Mouse (Mus musculus) left cerebral cortex, adult 2 months (tissue): ENCODE results near the gene Snx17. TPM values are rescaled to one million over a fixed set of nuclear protein-coding genes. Genes with fewer than 3 reads are reported as not detected.
A peak's percentile ranks its signal among the peaks of the same experiment; 100 is the strongest.
"Not testable (repeated sequence)": the region's sequence is repeated elsewhere in the genome, so short reads cannot be mapped to it uniquely, and the experiment has no call there.

Source experiments
- DNase-seq, 2 experiments: peaks; one replicate each; pipeline ENCODE4 v3.0.0; 2021 to 2022; ENCODE audit warnings: low spot score in 2 of 2, mixed read lengths in 1 of 2; ENCODE audit errors: extremely low spot score in 1 of 2
- H3K27ac ChIP-seq: fragments of 200-600 bp; 2 replicates; pipeline ENCODE4 v1.8.1; 2022
- H3K4me3 ChIP-seq: fragments of 200-600 bp; 2 replicates; pipeline ENCODE4 v1.8.1; 2022
- CTCF ChIP-seq: fragments of 200-600 bp; IDR thresholded peaks from 2 replicates; pipeline ENCODE4 v1.8.1; 2022; ENCODE audit warnings: antibody characterized with exemption, mild to moderate bottlenecking, moderate library complexity
- intact Hi-C: fragments of 180-260 bp; cut with DNase I; formaldehyde crosslinking; loops from one replicate; pipeline ENCODE4 v1.15.1; 2025
- total RNA-seq, 2 experiments: library from RNA; stranded (reverse); gene quantifications; 2 replicates each; pipeline ENCODE4 v1.2.3; 2021

Gene Snx17
- total RNA-seq, 2 experiments from 2014 or later: 75.1 to 76.6 TPM

DNA sequence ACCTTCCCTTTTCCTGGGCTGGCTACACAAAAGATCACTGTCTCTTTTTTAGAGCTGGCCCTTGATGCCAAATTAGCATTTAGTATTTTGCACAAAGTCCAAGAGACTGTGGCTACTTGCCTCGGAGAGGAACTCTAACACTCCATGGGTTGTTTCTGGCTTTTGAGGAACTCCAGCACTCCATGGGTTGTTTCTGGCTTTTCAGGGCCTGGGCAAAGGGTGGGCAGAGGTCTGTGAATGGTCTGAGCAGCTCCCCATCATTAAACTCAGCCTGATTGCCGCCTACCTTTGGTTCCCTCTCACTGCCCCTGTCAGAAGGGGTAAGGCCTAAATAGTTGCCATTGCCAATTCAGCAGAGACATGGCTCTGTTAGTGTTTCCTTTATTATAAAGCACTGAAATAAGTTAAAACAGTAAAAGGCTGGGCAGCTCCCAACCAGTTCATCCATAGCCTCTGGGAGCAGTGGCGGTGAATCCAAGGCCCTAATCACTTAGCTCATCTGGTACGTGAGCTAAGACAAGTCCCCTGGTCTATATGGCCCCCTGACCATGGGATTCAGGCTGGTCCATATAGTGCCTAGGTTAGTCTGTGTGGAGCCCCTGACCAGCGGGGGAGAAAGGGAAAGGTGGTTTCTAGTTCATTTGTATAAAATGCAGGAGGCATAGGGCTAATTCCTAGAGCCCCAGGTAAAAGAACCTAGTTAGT lies 5.7 kb downstream of the Snx17 start:
- DNase-seq: no peak
- TF ChIP-seq CTCF: no peak
- Histone ChIP-seq H3K27ac (no peak overlapping the region), H3K4me3 (no peak overlapping the region)
- intact Hi-C loops: no loop called here

DNA sequence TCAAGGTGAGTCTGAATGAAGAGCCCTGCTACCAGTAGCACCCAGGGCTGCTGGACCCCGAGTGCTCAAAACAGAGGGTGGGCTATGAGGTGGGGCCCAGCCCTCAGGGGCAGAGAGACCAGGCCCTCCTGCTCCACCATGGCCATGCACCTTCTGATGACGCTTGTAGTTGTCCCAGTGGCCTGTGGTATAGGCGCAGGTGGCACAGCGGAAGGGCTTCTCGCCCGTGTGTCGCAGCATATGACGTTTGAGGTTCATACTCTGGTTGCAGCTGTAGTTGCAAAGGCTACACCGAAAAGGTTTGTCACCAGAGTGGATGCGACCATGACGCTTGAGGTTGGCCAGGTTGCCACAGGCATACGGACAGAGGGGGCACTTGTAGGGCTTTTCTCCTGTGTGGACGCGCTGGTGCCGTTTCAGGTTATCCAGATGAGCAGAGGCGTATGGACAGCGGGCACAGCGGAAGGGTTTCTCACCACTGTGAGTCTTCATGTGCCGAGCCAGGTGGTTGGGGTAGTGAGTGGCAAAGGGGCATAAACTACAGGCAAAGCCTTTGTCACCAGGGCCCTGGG lies 6.4 kb downstream of the Snx17 start:
- no peak overlapping the region for H3K4me3 ChIP-seq
- no peak overlapping the region for H3K27ac ChIP-seq
- DNase-seq: no peak
- intact Hi-C loops: no loop called here
- TF ChIP-seq CTCF: no peak

DNA sequence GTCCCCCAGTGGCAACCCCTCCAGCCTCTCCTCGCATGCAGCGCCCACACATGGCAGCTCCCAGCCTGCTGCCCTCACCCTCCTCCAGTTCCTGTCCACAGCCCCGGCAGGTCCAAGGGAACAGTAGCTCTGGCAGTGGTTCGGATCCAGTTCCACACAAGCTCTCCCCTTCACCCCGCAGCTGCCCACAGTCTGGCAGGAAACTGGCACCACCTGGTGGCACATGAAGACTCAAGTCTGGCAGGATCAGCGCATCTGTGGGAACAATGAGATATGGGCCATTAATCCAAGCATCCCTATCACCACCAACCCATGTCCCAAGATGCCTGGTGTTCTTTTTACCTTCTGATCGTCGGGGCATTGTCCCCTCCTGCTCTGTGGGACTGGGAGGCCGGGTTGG lies 6.9 kb downstream of the Snx17 start:
- no peak for DNase-seq
- intact Hi-C loops: no loop called here
- no peak; the same call in 1 of the 2 replicates for TF ChIP-seq CTCF

DNA sequence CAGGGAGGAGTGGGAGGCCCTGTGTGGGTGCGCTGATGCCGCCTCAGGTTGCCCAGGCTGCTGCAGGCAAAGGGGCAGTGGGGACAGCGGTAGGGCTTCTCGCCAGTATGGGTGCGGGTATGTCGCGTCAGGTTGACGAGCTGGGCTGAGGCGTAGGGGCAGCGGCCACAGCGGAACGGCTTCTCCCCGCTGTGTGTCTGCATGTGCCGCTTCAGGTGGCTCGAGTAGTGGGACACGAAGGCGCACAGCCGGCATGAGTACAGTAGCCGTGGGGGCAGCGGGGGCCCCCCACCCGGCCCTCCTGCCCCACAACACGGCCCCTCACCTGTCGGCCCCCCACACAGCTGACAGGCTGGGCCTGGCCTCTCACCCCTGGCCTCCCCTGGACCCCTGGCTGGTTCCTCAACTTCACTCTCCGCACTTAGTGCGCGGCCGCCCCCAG lies 7.3 kb downstream of the Snx17 start:
- no peak for TF ChIP-seq CTCF
- DNase-seq: no peak
- H3K27ac ChIP-seq: peak overlapping the region; percentile 2; the same call in 1 of the 2 replicates
- intact Hi-C loops: no loop called here
- no peak overlapping the region for H3K4me3 ChIP-seq

More for the DNA sequence above, 6.9 kb downstream of the Snx17 start:
- no peak overlapping the region for H3K4me3 ChIP-seq
- H3K27ac ChIP-seq: no peak overlapping the region; the same call in 1 of the 2 replicates

- intact Hi-C loops: loop anchor here (1.0 kb wide), 1 partner anchor 8 kb away; the partner anchor contains the start of genes Eif2b4 and Snx17
- DNase-seq: no peak
- Histone ChIP-seq H3K27ac (peak overlapping the region; percentile 89), H3K4me3 (peak overlapping the region; percentile 80)
- no peak for TF ChIP-seq CTCF
Observed at GRCm38 (mm10) chr5:31201042-31201741, 8.2 kb downstream of the Snx17 start.

DNA sequence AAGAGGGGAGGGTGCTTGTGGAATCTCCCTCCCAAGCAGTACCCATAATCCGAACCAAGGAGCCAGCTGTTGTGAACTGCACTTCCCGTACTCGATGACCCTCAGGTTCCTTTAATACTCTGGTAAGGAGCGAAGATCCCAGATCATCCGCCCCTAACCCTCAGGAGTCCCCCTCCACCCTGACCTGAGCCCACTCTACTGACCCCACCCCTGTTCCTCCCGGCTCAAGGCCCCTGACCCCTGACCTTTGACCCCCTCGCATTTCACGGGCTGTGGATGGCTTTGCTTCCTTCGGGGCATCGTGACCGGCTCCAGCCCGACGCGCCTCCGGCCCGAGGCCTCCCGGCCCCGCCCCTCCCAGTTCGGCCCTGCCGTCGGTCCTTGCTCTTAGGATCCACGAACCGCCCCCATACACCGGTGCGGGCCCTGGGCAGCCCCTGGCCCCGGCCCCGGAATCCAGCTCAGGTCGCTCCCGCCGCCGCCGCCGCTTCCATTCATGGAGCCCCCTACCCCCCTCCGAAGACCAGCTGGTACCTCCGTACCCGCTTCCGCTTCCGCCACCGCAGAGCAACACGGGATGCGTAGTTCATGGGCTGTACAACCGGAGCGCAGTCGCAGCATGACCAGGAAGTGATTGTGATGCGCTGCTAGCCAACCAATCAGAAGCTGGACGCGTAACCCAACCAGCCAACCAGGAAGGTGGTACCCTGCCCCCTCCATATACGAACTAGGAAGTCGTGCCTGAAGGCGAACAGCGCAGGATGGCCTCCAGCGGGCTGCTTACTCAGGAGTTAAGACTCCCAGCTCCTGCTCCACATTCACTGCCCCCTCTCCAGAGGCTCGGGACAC lies 8.9 kb downstream of the Snx17 start, which contains the start of gene Zfp513:
Gene Zfp513 (minus strand): TSS at position 562 of the 849 bp plus-strand sequence.
- peak; percentile 93 to 97 for DNase-seq
- intact Hi-C loops: loop anchor here (1.0 kb wide), 1 partner anchor 9 kb away; the partner anchor contains the start of genes Eif2b4 and Snx17
- no peak for TF ChIP-seq CTCF

GRCm38 (mm10) chr5:31202933-31203332 lies 9.9 kb downstream of the Snx17 start:
- Histone ChIP-seq H3K27ac (peak overlapping the region; percentile 88), H3K4me3 (peak overlapping the region; percentile 80; the same call in 1 of the 2 replicates)
- intact Hi-C loops: no loop called here
- DNase-seq: no peak
- TF ChIP-seq CTCF: no peak

More for the DNA sequence above, 8.9 kb downstream of the Snx17 start, which contains the start of gene Zfp513:
- Histone ChIP-seq H3K27ac (peak within 1 kb of the TSS; percentile 89), H3K4me3 (peak within 1 kb of the TSS; percentile 80)

- TF ChIP-seq CTCF: no peak
- intact Hi-C loops: no loop called here
- DNase-seq: no peak
- H3K27ac ChIP-seq: no peak overlapping the region
- no peak overlapping the region for H3K4me3 ChIP-seq
Observed at GRCm38 (mm10) chr5:31203866-31204265, 10.8 kb downstream of the Snx17 start.

GRCm38 (mm10) chr5:31204421-31204820 lies 11.4 kb downstream of the Snx17 start:
- Histone ChIP-seq H3K27ac (no peak overlapping the region), H3K4me3 (no peak overlapping the region)
- no peak for TF ChIP-seq CTCF
- intact Hi-C loops: no loop called here
- DNase-seq: no peak

- intact Hi-C loops, H3K4me3 ChIP-seq, DNase-seq, H3K27ac ChIP-seq: not testable (repeated sequence)
Observed at GRCm38 (mm10) chr5:31216554-31216953, 23.5 kb downstream of the Snx17 start.

DNA sequence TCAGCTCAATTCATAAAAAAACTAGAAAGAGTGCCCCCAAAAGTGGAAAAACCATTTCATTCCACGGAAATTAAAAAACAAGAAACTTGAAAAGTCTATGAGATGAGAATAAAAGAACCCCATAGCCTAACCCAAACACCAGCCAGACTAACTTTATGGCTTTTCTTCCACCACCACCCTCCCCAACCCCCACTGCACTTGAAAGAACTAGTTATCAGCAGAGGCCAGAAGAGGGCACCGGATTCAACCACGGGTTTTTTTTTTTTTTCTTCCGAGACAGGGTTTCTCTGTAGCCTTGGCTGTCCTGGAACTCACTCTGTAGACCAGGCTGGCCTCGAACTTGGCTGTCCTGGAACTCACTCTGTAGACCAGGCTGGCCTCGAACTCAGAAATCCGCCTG lies 25.3 kb downstream of the Snx17 start:
- H3K27ac ChIP-seq: no peak overlapping the region
- intact Hi-C loops: no loop called here
- no peak for DNase-seq
- H3K4me3 ChIP-seq: no peak overlapping the region
- TF ChIP-seq CTCF: no peak
